Mouse (Mus musculus) heart, adult 2 months (tissue): ENCODE data around the gene Wiz. TPM values are rescaled to one million over a fixed set of nuclear protein-coding genes. Genes with fewer than 3 reads are reported as not detected.

ENCODE experiments used
- DNase-seq, 2 experiments: peaks; one replicate each; pipeline ENCODE4 v3.0.0; 2021
- H3K27ac ChIP-seq: fragments of 200-600 bp; 2 replicates; pipeline ENCODE4 v1.8.1; 2022
- H3K27me3 ChIP-seq: fragments of 200-500 bp; 2 replicates; pipeline ENCODE4 v1.6.1; 2012; ENCODE audit warnings: mild to moderate bottlenecking, low read length, inconsistent platforms, mixed read lengths; ENCODE audit not compliant: control insufficient read depth, insufficient read depth
- H3K36me3 ChIP-seq: fragments of 200-500 bp; 2 replicates; pipeline ENCODE4 v1.6.1; 2012; ENCODE audit warnings: low read length, inconsistent platforms; ENCODE audit not compliant: control insufficient read depth, insufficient read depth
- H3K4me1 ChIP-seq: fragments of 200-500 bp; 2 replicates; pipeline ENCODE4 v1.6.1; 2011; ENCODE audit warnings: low read length; ENCODE audit not compliant: control insufficient read depth, insufficient read depth
- H3K4me3 ChIP-seq: fragments of 200-600 bp; 2 replicates; pipeline ENCODE4 v1.8.1; 2022
- H3K79me2 ChIP-seq: fragments of 200-500 bp; replicated peaks from 2 replicates; pipeline ENCODE4 v1.6.1; 2012; ENCODE audit warnings: mild to moderate bottlenecking, inconsistent platforms, low read length, moderate library complexity, mixed read lengths; ENCODE audit not compliant: control insufficient read depth, insufficient read depth
- H3K9ac ChIP-seq: fragments of 200-500 bp; 2 replicates; pipeline ENCODE4 v1.6.1; 2012; ENCODE audit warnings: low read depth, mild to moderate bottlenecking, control low read depth, inconsistent platforms, low read length, mixed read lengths
- CTCF ChIP-seq: fragments of 200-600 bp; IDR thresholded peaks from 2 replicates; pipeline ENCODE4 v1.8.1; 2022; ENCODE audit warnings: antibody characterized with exemption, mild to moderate bottlenecking, moderate library complexity
- EP300 ChIP-seq: fragments of 200-500 bp; IDR thresholded peaks from 2 replicates; pipeline ENCODE4 v1.6.1; 2011; ENCODE audit warnings: low read depth, low read length, control low read depth; ENCODE audit not compliant: insufficient read depth
- POLR2A ChIP-seq: fragments of 200-500 bp; IDR thresholded peaks from 2 replicates; pipeline ENCODE4 v1.6.1; 2011; ENCODE audit warnings: mild to moderate bottlenecking, low read depth, low read length, control low read depth; ENCODE audit not compliant: insufficient read depth
- WGBS: fragments of 180-500 bp; shearing (Covaris S2); methylation state at CpG from one replicate; pipeline ENCODE4 v1.1.7; 2018; 5-methylcytosine and 5-hydroxymethylcytosine counted together
- intact Hi-C: fragments of 180-260 bp; cut with DNase I; formaldehyde crosslinking; loops from one replicate; pipeline ENCODE4 v1.15.1; 2025
- polyA plus RNA-seq: library from polyadenylated mRNA; depleted of rRNA; stranded (reverse); fragments of >200 nt; gene quantifications from 2 replicates; pipeline ENCODE4 v1.2.3, GENCODE M21; 2012
- total RNA-seq, 2 experiments: library from RNA; stranded (reverse); gene quantifications; 2 replicates each; pipeline ENCODE4 v1.2.3; 2021

Wiz gene
- total and polyA plus RNA-seq, 3 experiments, result 16.0 to 17.2 (median 16.6) TPM

GRCm38 (mm10) chr17:32341102-32341501 is 48.1 kb downstream of the Wiz start:
- WGBS, result 94% methylated on average over 1 of the region's 1 CpGs
- no peak overlapping the region for H3K4me3 ChIP-seq
- peaks cover 16% of the 10 kb centered on the region for H3K36me3 ChIP-seq
- no peak for DNase-seq
- peaks cover 3% of the 10 kb centered on the region for H3K4me1 ChIP-seq
- H3K27ac ChIP-seq, result no peak overlapping the region
- no peak overlapping the region for H3K9ac ChIP-seq
- TF ChIP-seq EP300 (no peak), POLR2A (no peak), CTCF (no peak)
- H3K79me2 ChIP-seq, result peaks cover 1% of the 10 kb centered on the region; the same call in 1 of the 2 replicates
- H3K27me3 ChIP-seq, result no peaks in the 10 kb centered on the region
- intact Hi-C loops, result no loop called here

GRCm38 (mm10) chr17:32340110-32340509 is 49.1 kb downstream of the Wiz start:
- Histone ChIP-seq H3K4me3 (no peak overlapping the region), H3K27me3 (no peaks in the 10 kb centered on the region), H3K79me2 (peaks cover 1% of the 10 kb centered on the region; the same call in 1 of the 2 replicates), H3K27ac (no peak overlapping the region), H3K36me3 (peaks cover 16% of the 10 kb centered on the region), H3K9ac (no peak overlapping the region), H3K4me1 (peaks cover 3% of the 10 kb centered on the region)
- WGBS, result 14% methylated on average over 1 of the region's 1 CpGs
- DNase-seq, result no peak
- no peak for TF ChIP-seq EP300
- intact Hi-C loops, result no loop called here

GRCm38 (mm10) chr17:32335869-32336268 is 53.4 kb downstream of the Wiz start:
- H3K4me3 ChIP-seq, result no peak overlapping the region
- DNase-seq, result no peak
- H3K9ac ChIP-seq, result no peak overlapping the region
- H3K79me2 ChIP-seq, result peaks cover 2% of the 10 kb centered on the region; the same call in 1 of the 2 replicates
- intact Hi-C loops, result no loop called here
- 64% methylated on average over 2 of the region's 2 CpGs for WGBS
- peaks cover 6% of the 10 kb centered on the region for H3K36me3 ChIP-seq
- TF ChIP-seq CTCF, result no peak
- TF ChIP-seq POLR2A, result no peak
- no peak for TF ChIP-seq EP300
- no peak overlapping the region for H3K27ac ChIP-seq
- H3K4me1 ChIP-seq, result peaks cover 2% of the 10 kb centered on the region
- H3K27me3 ChIP-seq, result no peaks in the 10 kb centered on the region

- intact Hi-C loops, result no loop called here
These were observed 54.3 kb downstream of the Wiz start for GRCm38 (mm10) chr17:32334921-32335320.

GRCm38 (mm10) chr17:32333675-32334303 is 55.5 kb downstream of the Wiz start:
- H3K36me3 ChIP-seq, result no peaks in the 10 kb centered on the region
- WGBS, result 74% methylated on average over 31 of the region's 31 CpGs
- DNase-seq, result no peak
- H3K79me2 ChIP-seq, result peaks cover 2% of the 10 kb centered on the region; the same call in 1 of the 2 replicates
- H3K9ac ChIP-seq, result no peak overlapping the region
- TF ChIP-seq POLR2A, result no peak
- no peak for TF ChIP-seq CTCF
- TF ChIP-seq EP300, result no peak
- H3K27ac ChIP-seq, result no peak overlapping the region
- H3K4me1 ChIP-seq, result no peaks in the 10 kb centered on the region
- intact Hi-C loops, result no loop called here
- H3K27me3 ChIP-seq, result no peaks in the 10 kb centered on the region
- H3K4me3 ChIP-seq, result no peak overlapping the region

More at GRCm38 (mm10) chr17:32334921-32335320, 54.3 kb downstream of the Wiz start:
- H3K27ac ChIP-seq, result no peak overlapping the region
- H3K9ac ChIP-seq, result no peak overlapping the region
- DNase-seq, result no peak
- H3K4me3 ChIP-seq, result no peak overlapping the region
- TF ChIP-seq POLR2A, result no peak
- TF ChIP-seq CTCF, result no peak
- no peak for TF ChIP-seq EP300
- H3K27me3 ChIP-seq, result no peaks in the 10 kb centered on the region
- H3K4me1 ChIP-seq, result no peaks in the 10 kb centered on the region; the same call in 1 of the 2 replicates
- 96% methylated on average over 12 of the region's 12 CpGs for WGBS
- H3K36me3 ChIP-seq, result peaks cover 2% of the 10 kb centered on the region; the same call in 1 of the 2 replicates
- H3K79me2 ChIP-seq, result peaks cover 2% of the 10 kb centered on the region; the same call in 1 of the 2 replicates

- peaks cover 4% of the 10 kb centered on the region for H3K36me3 ChIP-seq
These were observed 61.7 kb downstream of the Wiz start for GRCm38 (mm10) chr17:32327501-32327900.

More at GRCm38 (mm10) chr17:32327501-32327900, 61.7 kb downstream of the Wiz start:
- TF ChIP-seq CTCF, result no peak
- no peak for TF ChIP-seq POLR2A
- TF ChIP-seq EP300, result no peak
- H3K27me3 ChIP-seq, result no peaks in the 10 kb centered on the region
- no peak overlapping the region for H3K27ac ChIP-seq
- no peak overlapping the region for H3K4me3 ChIP-seq
- no peaks in the 10 kb centered on the region for H3K4me1 ChIP-seq
- H3K9ac ChIP-seq, result no peak overlapping the region
- no peak for DNase-seq
- intact Hi-C loops, result no loop called here
- H3K79me2 ChIP-seq, result no peaks in the 10 kb centered on the region
